Mouse (Mus musculus): ENCODE data around the gene Wdr49. TPM values are rescaled to one million over a fixed set of nuclear protein-coding genes. Genes with fewer than 3 reads are reported as not detected.

The Wdr49 gene
- polyA plus RNA-seq, 1 experiment from 2014 or later = not detected

DNA sequence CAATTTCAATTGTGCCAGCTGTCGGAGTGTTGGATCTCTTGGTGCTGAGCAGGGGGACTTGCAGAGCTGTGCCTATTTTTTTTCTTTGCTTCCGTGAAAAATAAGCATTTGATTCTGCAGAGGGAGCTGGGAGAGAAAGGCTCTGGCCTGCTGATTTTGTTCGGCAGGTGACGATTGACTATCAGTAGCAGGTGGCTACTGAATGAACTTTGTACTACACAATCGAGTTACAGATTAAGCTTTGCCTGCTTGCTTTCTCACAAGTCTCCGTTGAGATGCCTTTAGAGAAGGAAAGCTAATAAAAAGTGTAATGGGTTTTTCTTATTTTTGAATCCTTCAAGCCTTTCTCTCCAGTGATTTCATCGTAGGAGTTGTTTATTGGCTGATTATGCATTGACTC, 6.8 kb downstream of the Wdr49 start:
- Histone ChIP-seq H3K9me3 (ENCODE audit: control insufficient read depth, low read length) (no peaks in the 10 kb centered on the region), H3K36me3 (ENCODE audit: control insufficient read depth, insufficient read depth, low read length) (no peaks in the 10 kb centered on the region), H3K4me3 (ENCODE audit: control insufficient read depth in 1 of 2, insufficient read depth in 1 of 2, low read depth in 1 of 2, low read length in 2 of 2) (no peak overlapping the region), H3K4me2 (ENCODE audit: low read length) (no peak overlapping the region), H3K27me3 (ENCODE audit: control insufficient read depth, insufficient read depth, low read length) (no peaks in the 10 kb centered on the region), H3K9ac (ENCODE audit: low read length) (no peak overlapping the region), H3K27ac (replicated peaks in 1 of 2; ENCODE audit: control insufficient read depth in 1 of 2, insufficient read depth in 1 of 2, low read depth in 2 of 2, low read length in 2 of 2) (no peak overlapping the region), H3K4me1 (ENCODE audit: control insufficient read depth in 2 of 2, insufficient read depth in 2 of 2, low read length in 2 of 2) (no peaks in the 10 kb centered on the region)
- WGBS = 76% methylated on average over 7 of the region's 7 CpGs
- ATAC-seq (ENCODE audit: insufficient number of reproducible peaks, insufficient read depth, low FRiP score, low read depth) = no peak

DNA sequence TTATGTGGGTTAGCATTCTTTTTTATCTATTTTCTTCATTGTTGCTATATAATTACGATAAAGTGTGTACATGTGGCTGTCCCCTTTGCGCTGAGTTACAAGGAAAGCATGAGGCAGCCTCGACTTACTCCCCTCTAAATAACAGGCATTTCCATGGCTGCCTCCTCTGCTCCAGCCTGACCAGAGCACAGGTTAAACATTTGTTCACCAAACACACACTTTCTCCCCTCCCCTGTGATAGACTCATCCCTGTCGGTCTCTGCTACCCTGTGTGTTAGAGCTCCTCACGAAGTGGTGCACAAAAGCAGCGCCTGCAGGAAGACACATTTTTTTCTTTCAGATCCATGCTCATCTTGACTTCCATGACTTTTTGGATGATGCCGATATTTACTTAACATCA, 7.3 kb downstream of the Wdr49 start:
- Histone ChIP-seq H3K9me3 (ENCODE audit: control insufficient read depth, low read length) (no peaks in the 10 kb centered on the region), H3K4me2 (ENCODE audit: low read length) (no peak overlapping the region), H3K4me3 (ENCODE audit: control insufficient read depth in 1 of 2, insufficient read depth in 1 of 2, low read depth in 1 of 2, low read length in 2 of 2) (no peak overlapping the region), H3K27me3 (ENCODE audit: control insufficient read depth, insufficient read depth, low read length) (no peaks in the 10 kb centered on the region), H3K27ac (replicated peaks in 1 of 2; ENCODE audit: control insufficient read depth in 1 of 2, insufficient read depth in 1 of 2, low read depth in 2 of 2, low read length in 2 of 2) (no peak overlapping the region), H3K9ac (ENCODE audit: low read length) (no peak overlapping the region), H3K4me1 (ENCODE audit: control insufficient read depth in 2 of 2, insufficient read depth in 2 of 2, low read length in 2 of 2) (no peaks in the 10 kb centered on the region), H3K36me3 (ENCODE audit: control insufficient read depth, insufficient read depth, low read length) (no peaks in the 10 kb centered on the region)
- 80% methylated on average over 7 of the region's 7 CpGs for whole genome bisulfite sequencing
- no peak for ATAC-seq (ENCODE audit: insufficient number of reproducible peaks, insufficient read depth, low FRiP score, low read depth)

DNA sequence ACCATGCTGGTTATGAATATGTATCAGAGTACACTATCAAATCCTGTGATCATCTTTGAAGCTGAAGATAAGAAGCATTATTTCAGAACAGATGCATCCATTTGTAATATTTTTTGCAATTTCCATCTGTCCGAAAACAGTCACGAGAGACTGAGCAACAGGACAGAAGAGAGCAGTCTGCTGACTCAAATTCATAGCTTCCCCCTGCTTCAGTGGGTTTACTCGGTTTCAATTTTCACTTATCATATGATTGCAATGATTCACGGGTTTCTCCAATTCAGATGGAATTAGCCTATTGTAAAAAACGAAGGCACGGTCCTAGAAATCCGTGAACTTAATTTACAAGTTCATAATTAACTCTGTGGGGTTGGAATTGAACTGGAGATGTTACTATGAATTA, 13.8 kb downstream of the Wdr49 start:
- Histone ChIP-seq H3K9me3 (ENCODE audit: control insufficient read depth, low read length) (no peaks in the 10 kb centered on the region), H3K9ac (ENCODE audit: low read length) (no peak overlapping the region), H3K4me1 (ENCODE audit: control insufficient read depth in 2 of 2, insufficient read depth in 2 of 2, low read length in 2 of 2) (no peaks in the 10 kb centered on the region), H3K4me3 (ENCODE audit: control insufficient read depth in 1 of 2, insufficient read depth in 1 of 2, low read depth in 1 of 2, low read length in 2 of 2) (no peak overlapping the region), H3K27me3 (ENCODE audit: control insufficient read depth, insufficient read depth, low read length) (no peaks in the 10 kb centered on the region), H3K4me2 (ENCODE audit: low read length) (no peak overlapping the region), H3K36me3 (ENCODE audit: control insufficient read depth, insufficient read depth, low read length) (no peaks in the 10 kb centered on the region), H3K27ac (replicated peaks in 1 of 2; ENCODE audit: control insufficient read depth in 1 of 2, insufficient read depth in 1 of 2, low read depth in 2 of 2, low read length in 2 of 2) (no peak overlapping the region)
- ATAC-seq (ENCODE audit: insufficient number of reproducible peaks, insufficient read depth, low FRiP score, low read depth) = no peak
- WGBS = 79% methylated on average over 7 of the region's 7 CpGs

DNA sequence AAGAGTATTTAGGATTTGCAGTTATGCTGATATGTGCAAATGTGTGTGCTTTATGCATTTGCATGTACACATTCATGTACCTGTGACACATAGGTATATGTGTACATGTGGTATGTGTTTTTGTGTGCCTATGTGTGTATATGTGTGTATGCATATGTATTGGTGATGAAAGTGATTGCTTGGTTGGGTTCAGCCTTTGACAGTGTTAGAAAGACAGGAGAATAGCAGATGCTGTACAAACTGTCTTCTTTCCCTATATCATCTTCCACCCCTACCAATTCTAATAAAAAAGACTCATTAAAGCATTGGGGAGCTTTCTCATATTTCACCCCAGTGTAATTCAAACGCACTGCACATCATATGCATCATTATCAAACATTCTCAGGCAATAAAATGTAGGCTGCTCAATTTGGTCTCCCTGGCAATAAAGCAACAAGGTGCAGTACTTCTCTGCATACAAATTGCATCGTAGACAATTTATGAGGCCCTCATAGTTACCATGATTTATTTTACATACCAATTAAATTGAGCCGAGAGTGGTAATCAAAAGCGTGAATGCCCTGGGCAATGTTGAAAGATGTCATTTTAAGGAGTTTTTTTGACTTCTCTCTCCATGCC, 51.3 kb downstream of the Wdr49 start:
- ATAC-seq (ENCODE audit: insufficient number of reproducible peaks, insufficient read depth, low FRiP score, low read depth) = no peak
- Histone ChIP-seq H3K4me2 (ENCODE audit: low read length) (no peak overlapping the region), H3K9ac (ENCODE audit: low read length) (no peak overlapping the region), H3K27ac (replicated peaks in 1 of 2; ENCODE audit: control insufficient read depth in 1 of 2, insufficient read depth in 1 of 2, low read depth in 2 of 2, low read length in 2 of 2) (no peak overlapping the region), H3K4me3 (ENCODE audit: control insufficient read depth in 1 of 2, insufficient read depth in 1 of 2, low read depth in 1 of 2, low read length in 2 of 2) (no peak overlapping the region), H3K36me3 (ENCODE audit: control insufficient read depth, insufficient read depth, low read length) (no peaks in the 10 kb centered on the region), H3K27me3 (ENCODE audit: control insufficient read depth, insufficient read depth, low read length) (no peaks in the 10 kb centered on the region), H3K9me3 (ENCODE audit: control insufficient read depth, low read length) (no peaks in the 10 kb centered on the region), H3K4me1 (ENCODE audit: control insufficient read depth in 2 of 2, insufficient read depth in 2 of 2, low read length in 2 of 2) (no peaks in the 10 kb centered on the region)
- 73% methylated on average over 4 of the region's 4 CpGs for WGBS

DNA sequence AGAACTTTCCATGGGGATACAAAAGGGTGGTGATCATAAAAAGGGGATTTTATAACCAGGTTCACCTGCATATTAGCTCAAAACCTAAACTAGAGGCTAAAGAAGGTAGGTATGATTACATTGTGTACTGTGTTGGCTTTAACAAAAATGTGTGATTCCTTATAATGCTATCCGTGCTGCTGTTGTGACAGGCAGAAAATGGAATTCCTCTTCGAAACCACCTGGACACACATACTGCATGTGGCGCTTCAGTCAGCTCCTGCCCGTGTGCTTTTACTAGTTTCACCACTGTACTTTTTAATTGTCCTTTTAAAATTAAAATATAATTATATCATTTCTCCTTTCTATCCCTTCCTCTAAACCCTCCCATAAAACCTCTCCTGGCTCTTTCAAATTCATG, 86.0 kb downstream of the Wdr49 start:
- 86% methylated on average over 4 of the region's 4 CpGs for WGBS
- H3K36me3 ChIP-seq (ENCODE audit: control insufficient read depth, insufficient read depth, low read length) = no peaks in the 10 kb centered on the region
- H3K4me1 ChIP-seq (ENCODE audit: control insufficient read depth in 2 of 2, insufficient read depth in 2 of 2, low read length in 2 of 2) = peaks cover 2 to 6% of the 10 kb centered on the region in 2 experiments; a peak in 3 of 4 replicates
- H3K27me3 ChIP-seq (ENCODE audit: control insufficient read depth, insufficient read depth, low read length) = no peaks in the 10 kb centered on the region
- no peak overlapping the region for H3K4me3 ChIP-seq (ENCODE audit: control insufficient read depth in 1 of 2, insufficient read depth in 1 of 2, low read depth in 1 of 2, low read length in 2 of 2)
- no peak overlapping the region for H3K9ac ChIP-seq (ENCODE audit: low read length)
- H3K4me2 ChIP-seq (ENCODE audit: low read length) = no peak overlapping the region
- no peak overlapping the region for H3K27ac ChIP-seq (replicated peaks in 1 of 2; ENCODE audit: control insufficient read depth in 1 of 2, insufficient read depth in 1 of 2, low read depth in 2 of 2, low read length in 2 of 2)
- H3K9me3 ChIP-seq (ENCODE audit: control insufficient read depth, low read length) = no peaks in the 10 kb centered on the region
- no peak for ATAC-seq (ENCODE audit: insufficient number of reproducible peaks, insufficient read depth, low FRiP score, low read depth)

DNA sequence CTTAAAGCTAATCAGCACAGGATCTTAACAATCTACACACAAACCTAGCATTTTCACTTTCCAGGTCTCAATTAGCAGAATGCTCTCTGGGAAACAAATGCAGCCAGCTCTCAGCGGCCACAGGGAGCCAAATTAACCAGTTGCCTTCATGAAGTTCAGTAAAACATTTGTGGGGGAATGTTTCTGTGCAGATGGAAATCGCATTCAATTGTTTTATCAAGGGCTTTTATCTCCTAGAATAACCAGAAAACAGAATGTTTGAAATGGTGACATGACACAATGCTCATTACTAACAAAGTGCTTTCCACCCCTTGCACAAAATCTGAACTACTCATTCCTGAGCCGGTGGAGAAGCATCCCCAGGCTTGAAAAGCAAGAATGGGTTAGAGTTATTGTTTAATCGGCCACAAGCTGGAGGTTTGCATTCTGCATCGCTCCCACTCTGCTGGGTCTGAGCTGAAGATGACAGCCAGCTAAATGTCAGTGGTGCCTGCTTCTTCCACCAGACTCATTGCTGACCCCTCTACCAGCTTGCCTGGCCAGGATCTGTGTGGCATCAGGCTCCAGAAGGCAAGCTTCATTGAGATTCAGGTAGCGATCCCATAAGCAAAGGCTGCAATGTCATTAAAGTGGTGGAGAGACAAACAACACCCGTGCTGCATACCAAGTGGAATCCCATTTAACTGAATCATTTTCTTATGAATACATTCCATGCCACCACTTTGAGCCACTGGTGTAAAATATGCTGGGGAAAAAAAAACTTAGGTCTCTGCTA, 86.6 kb downstream of the Wdr49 start:
- H3K27me3 ChIP-seq (ENCODE audit: control insufficient read depth, insufficient read depth, low read length) = no peaks in the 10 kb centered on the region
- H3K4me1 ChIP-seq (ENCODE audit: control insufficient read depth in 2 of 2, insufficient read depth in 2 of 2, low read length in 2 of 2) = peaks cover 2 to 6% of the 10 kb centered on the region in 2 experiments; a peak in 3 of 4 replicates
- ATAC-seq (ENCODE audit: insufficient number of reproducible peaks, insufficient read depth, low FRiP score, low read depth) = no peak
- H3K9ac ChIP-seq (ENCODE audit: low read length) = no peak overlapping the region
- peak overlapping the region in 1 of 2 experiments; percentile 34; a peak in 2 of 4 replicates for H3K27ac ChIP-seq (replicated peaks in 1 of 2; ENCODE audit: control insufficient read depth in 1 of 2, insufficient read depth in 1 of 2, low read depth in 2 of 2, low read length in 2 of 2)
- H3K9me3 ChIP-seq (ENCODE audit: control insufficient read depth, low read length) = no peaks in the 10 kb centered on the region
- 62% methylated on average over 7 of the region's 7 CpGs for WGBS
- H3K4me2 ChIP-seq (ENCODE audit: low read length) = peak overlapping the region; percentile 38
- H3K4me3 ChIP-seq (ENCODE audit: control insufficient read depth in 1 of 2, insufficient read depth in 1 of 2, low read depth in 1 of 2, low read length in 2 of 2) = no peak overlapping the region
- H3K36me3 ChIP-seq (ENCODE audit: control insufficient read depth, insufficient read depth, low read length) = no peaks in the 10 kb centered on the region

DNA sequence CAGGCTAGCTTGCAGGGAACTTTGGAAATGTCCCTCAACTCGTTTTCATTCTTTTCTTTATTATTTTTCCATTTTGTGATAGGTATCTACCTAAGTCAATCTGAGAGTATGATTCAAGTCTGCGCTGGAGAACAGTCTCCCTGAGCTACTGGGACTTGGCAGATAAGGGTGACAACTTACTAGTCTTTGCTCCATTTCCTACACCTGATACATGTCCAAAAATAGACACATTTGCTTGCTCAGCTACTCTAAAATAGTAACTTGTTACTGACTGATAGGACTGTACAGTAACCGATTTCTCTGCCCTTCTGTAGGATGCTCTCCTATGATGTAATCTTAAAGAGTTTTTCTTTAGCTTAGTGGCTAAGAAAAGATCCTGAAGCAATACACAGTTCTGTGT, 87.5 kb downstream of the Wdr49 start:
- Histone ChIP-seq H3K27ac (replicated peaks in 1 of 2; ENCODE audit: control insufficient read depth in 1 of 2, insufficient read depth in 1 of 2, low read depth in 2 of 2, low read length in 2 of 2) (peak overlapping the region in 1 of 2 experiments; percentile 14; a peak in 1 of 4 replicates), H3K4me2 (ENCODE audit: low read length) (peak overlapping the region; percentile 38), H3K9me3 (ENCODE audit: control insufficient read depth, low read length) (no peaks in the 10 kb centered on the region), H3K36me3 (ENCODE audit: control insufficient read depth, insufficient read depth, low read length) (no peaks in the 10 kb centered on the region), H3K4me1 (ENCODE audit: control insufficient read depth in 2 of 2, insufficient read depth in 2 of 2, low read length in 2 of 2) (peaks cover 2 to 6% of the 10 kb centered on the region in 2 experiments; a peak in 3 of 4 replicates), H3K4me3 (ENCODE audit: control insufficient read depth in 1 of 2, insufficient read depth in 1 of 2, low read depth in 1 of 2, low read length in 2 of 2) (no peak overlapping the region; a peak in 1 of 4 replicates), H3K9ac (ENCODE audit: low read length) (no peak overlapping the region), H3K27me3 (ENCODE audit: control insufficient read depth, insufficient read depth, low read length) (no peaks in the 10 kb centered on the region)
- 25% methylated on average over 3 of the region's 3 CpGs for WGBS
- no peak; the same call in 1 of the 2 replicates for ATAC-seq (ENCODE audit: insufficient number of reproducible peaks, insufficient read depth, low FRiP score, low read depth)
